Mouse (Mus musculus) Patski (cell line): ENCODE data around the gene Zfp697. TPM values are rescaled to one million over a fixed set of nuclear protein-coding genes. Genes with fewer than 3 reads are reported as not detected.
"Not testable (repeated sequence)": the region's sequence is repeated elsewhere in the genome, so short reads cannot be mapped to it uniquely, and the experiment has no call there.

Experiments
- ATAC-seq: fragments of 100-300 bp; one replicate; pipeline ENCODE4 v1.8.0; 2021
- CTCF ChIA-PET: fragments of 350-600 bp; sonication (Branson Sonifier 250); formaldehyde crosslinking; loops from one replicate; lab custom pipeline; 2022; ENCODE audit warnings: inconsistent platforms; lab: Charles Lee
- POLR2A ChIA-PET: fragments of 350-600 bp; sonication (Branson Sonifier 250); formaldehyde crosslinking; loops from one replicate; lab custom pipeline; 2022; ENCODE audit warnings: antibody characterized with exemption, inconsistent platforms; lab: Charles Lee
- DNase-seq: peaks from one replicate; pipeline ENCODE4 v3.0.0-alpha.2; 2011; ENCODE audit warnings: low read depth, low spot score
- H3K27me3 ChIP-seq: fragments of 371-371 bp; one replicate; pipeline ENCODE4 v1.5.1; 2021
- CTCF ChIP-seq: fragments of 100-300 bp; IDR thresholded peaks from one replicate; pipeline ENCODE4 v1.5.1; 2021
- in situ Hi-C: fragments of 300-500 bp; cut with MboI; formaldehyde crosslinking; loops from 3 replicates; pipeline ENCODE4 v1.11.1; 2018; ENCODE audit warnings: low pct_unique_long_range_greater_than_20kb, mixed read lengths
- polyA plus RNA-seq: library from polyadenylated mRNA; unstranded; gene quantifications from one replicate; pipeline ENCODE4 v1.2.3, GENCODE M21; 2021

Zfp697 gene
- polyA plus RNA-seq, 1 experiment from 2014 or later: 21.4 TPM

GRCm38 (mm10) chr3:98383024-98383790 lies 946 bp downstream of the Zfp697 start:
- ATAC-seq (peak; percentile 4), DNase-seq (no peak)
- POLR2A ChIA-PET: interaction anchor here (0.6 to 3.9 kb wide), 10 partner anchors 11 to 1645 kb away, joined by 3 to 26 read pairs (median 4); no protein-coding TSS in a partner anchor
- no peaks in the 10 kb centered on the region for H3K27me3 ChIP-seq
- CTCF ChIA-PET: interaction anchor here (0.6 to 3.6 kb wide), 11 partner anchors 9 to 157 kb away, joined by 3 to 11 read pairs (median 4); no protein-coding TSS in a partner anchor
- in situ Hi-C loops: loop anchor here (5.0 kb wide), 1 partner anchor 34 kb away; no protein-coding TSS in a partner anchor
- TF ChIP-seq CTCF: no peak

GRCm38 (mm10) chr3:98387086-98387485 lies 4.8 kb downstream of the Zfp697 start:
- ChIA-PET POLR2A (interaction anchor here (1.4 kb wide), 1 partner anchor 27 kb away, joined by 4 read pairs; no protein-coding TSS in a partner anchor), CTCF (interaction anchor here (1.0 to 1.1 kb wide), 2 partner anchors 9 to 31 kb away, joined by 3 read pairs; no protein-coding TSS in a partner anchor)
- H3K27me3 ChIP-seq: no peaks in the 10 kb centered on the region
- ATAC-seq (no peak), DNase-seq (no peak)
- no peak for TF ChIP-seq CTCF
- in situ Hi-C loops: no loop called here

DNA sequence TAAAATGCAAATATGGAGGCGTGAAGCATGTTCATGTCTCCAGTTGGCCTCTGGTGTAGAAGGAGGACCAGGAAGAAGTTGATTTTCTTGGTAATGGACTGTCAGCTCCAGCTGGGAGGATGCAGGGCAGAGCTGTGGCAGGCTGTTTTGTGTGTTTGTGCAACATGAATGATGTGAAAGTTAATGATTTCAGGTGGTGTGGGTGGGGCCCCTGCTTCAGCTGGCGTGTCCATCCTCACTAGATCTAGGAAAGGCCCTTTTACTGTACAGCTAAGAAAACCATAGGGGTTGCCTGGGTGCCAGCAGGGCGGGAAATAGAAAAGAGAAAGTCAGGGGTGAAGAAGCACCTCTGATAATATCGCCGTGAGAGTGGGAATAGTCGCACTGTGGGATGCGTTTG lies 5.5 kb downstream of the Zfp697 start:
- in situ Hi-C loops: no loop called here
- CTCF ChIA-PET: interaction anchor here (1.1 to 1.2 kb wide), 2 partner anchors 25 to 31 kb away, joined by 3 read pairs; no protein-coding TSS in a partner anchor
- no peak for ATAC-seq
- H3K27me3 ChIP-seq: no peaks in the 10 kb centered on the region
- POLR2A ChIA-PET: interaction anchor here (1.4 kb wide), 1 partner anchor 27 kb away, joined by 4 read pairs; no protein-coding TSS in a partner anchor
- TF ChIP-seq CTCF: no peak
- DNase-seq: no peak

DNA sequence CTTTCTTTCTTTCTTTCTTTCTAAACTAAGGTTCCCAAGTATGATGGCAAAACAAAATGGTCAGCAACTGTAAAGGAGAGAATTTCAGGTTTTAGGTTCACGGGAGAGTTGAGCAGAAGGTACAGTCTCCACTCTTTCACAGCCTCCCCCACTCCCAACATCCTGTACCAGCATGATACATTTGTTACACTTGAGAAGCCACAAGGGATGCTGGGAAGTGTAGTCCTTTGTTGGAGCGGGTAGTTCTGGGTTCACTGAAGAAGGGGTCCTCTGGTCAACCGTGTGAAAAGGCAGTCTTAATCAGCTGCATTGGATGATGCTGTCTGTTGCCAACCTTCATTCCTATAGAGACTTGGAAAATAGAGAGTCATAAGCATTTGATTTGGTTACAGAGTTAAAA lies 7.0 kb downstream of the Zfp697 start:
- H3K27me3 ChIP-seq: no peaks in the 10 kb centered on the region
- ATAC-seq (no peak), DNase-seq (no peak)
- in situ Hi-C loops: no loop called here
- TF ChIP-seq CTCF: no peak
- ChIA-PET CTCF (interaction anchor here (4.1 kb wide), 1 partner anchor 24 kb away, joined by 25 read pairs; no protein-coding TSS in a partner anchor), POLR2A (no interaction called here)

GRCm38 (mm10) chr3:98404268-98404895 lies 22.1 kb downstream of the Zfp697 start:
- DNase-seq, in situ Hi-C loops, POLR2A ChIA-PET: not testable (repeated sequence)

GRCm38 (mm10) chr3:98405877-98406276 lies 23.6 kb downstream of the Zfp697 start:
- DNase-seq, in situ Hi-C loops: not testable (repeated sequence)

More at GRCm38 (mm10) chr3:98404268-98404895, 22.1 kb downstream of the Zfp697 start:
- H3K27me3 ChIP-seq, ATAC-seq, CTCF ChIA-PET: not testable (repeated sequence)

GRCm38 (mm10) chr3:98406569-98407144 lies 24.4 kb downstream of the Zfp697 start:
- POLR2A ChIA-PET, ATAC-seq, in situ Hi-C loops, H3K27me3 ChIP-seq, DNase-seq: not testable (repeated sequence)
- CTCF ChIA-PET: interaction anchor here (0.9 kb wide), 1 partner anchor 17 kb away, joined by 3 read pairs; no protein-coding TSS in a partner anchor

More at GRCm38 (mm10) chr3:98405877-98406276, 23.6 kb downstream of the Zfp697 start:
- CTCF ChIA-PET, POLR2A ChIA-PET, ATAC-seq, H3K27me3 ChIP-seq: not testable (repeated sequence)

- ATAC-seq, in situ Hi-C loops, H3K27me3 ChIP-seq, DNase-seq, POLR2A ChIA-PET: not testable (repeated sequence)
- CTCF ChIA-PET: interaction anchor here (0.9 kb wide), 1 partner anchor 17 kb away, joined by 3 read pairs; no protein-coding TSS in a partner anchor
Observed at GRCm38 (mm10) chr3:98407261-98407780, 25.1 kb downstream of the Zfp697 start.

DNA sequence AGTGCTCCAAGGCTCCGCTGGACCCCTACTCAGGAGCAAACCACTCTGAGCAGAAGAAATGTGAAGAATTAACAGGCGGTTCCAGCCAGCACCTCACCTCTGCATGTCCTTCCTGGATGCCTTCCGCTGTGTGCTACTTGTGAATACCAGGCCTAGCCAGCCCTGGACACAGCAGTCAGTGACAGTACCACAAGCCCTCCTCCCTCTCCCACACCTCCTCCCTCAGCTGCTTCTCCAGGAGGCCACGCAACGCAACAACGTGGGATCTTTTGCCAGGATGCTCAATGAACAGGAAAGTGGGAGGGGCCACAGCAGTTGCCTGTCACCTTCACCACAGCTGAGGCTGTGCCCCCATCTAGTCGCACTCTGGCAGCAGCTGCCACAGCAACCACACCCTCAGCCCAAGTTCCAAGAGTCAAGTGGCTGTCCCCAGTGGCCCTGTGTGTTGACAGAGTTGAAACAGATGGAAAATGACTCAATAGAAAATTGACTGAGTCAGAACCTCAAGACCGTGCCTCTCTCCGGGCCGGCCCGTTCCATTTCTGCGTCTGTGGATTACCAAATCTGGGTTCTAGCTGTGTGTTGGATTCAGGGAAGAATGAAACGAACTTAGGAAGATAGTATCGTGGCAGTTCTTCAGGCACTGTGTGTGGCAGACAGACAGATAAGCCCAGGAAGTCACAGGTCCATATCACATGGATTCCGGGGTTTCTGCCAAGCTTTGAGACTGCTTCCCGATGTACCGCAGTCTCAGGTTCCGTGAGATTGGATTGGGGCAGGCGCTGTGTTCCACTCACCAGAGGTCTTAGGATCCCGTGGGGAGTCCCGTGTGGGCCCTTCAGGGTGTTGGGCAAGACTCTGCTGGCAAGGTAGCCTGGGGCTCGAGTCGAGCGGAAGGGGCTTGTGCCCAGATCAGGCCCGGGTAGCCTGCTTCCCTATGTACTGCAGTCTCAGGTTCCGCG lies 28.6 kb downstream of the Zfp697 start:
- H3K27me3 ChIP-seq, POLR2A ChIA-PET, CTCF ChIA-PET, DNase-seq: not testable (repeated sequence)
- peak; percentile 64 for ATAC-seq
- in situ Hi-C loops: loop anchor here (10.0 kb wide), 1 partner anchor 366 kb away; no protein-coding TSS in a partner anchor
